Mouse (Mus musculus) fat pad, adult 2 months (tissue): ENCODE results near the gene Gabra5.

ENCODE experiments used
- DNase-seq: peaks from one replicate; pipeline ENCODE4 v3.0.0-alpha.2; 2011; ENCODE audit warnings: low read depth, low spot score; ENCODE audit errors: extremely low read depth

The Gabra5 gene

DNA sequence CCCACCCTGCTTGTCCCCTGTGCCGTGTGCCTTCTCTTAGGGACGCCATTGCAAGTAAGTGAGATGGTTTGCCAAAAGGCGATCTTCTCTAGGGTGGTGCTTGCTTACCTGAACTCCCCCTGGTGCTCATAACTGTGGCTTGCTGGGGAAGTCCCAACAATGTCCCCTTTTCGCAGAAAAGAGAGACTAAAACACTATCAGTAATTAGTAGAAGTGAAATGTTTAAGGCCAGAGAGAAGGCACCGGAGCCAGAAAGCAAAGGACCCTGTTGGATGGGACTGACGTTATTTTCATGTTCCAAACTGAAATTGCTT is 122.6 kb downstream of the Gabra5 start:
- no peak for DNase-seq

DNA sequence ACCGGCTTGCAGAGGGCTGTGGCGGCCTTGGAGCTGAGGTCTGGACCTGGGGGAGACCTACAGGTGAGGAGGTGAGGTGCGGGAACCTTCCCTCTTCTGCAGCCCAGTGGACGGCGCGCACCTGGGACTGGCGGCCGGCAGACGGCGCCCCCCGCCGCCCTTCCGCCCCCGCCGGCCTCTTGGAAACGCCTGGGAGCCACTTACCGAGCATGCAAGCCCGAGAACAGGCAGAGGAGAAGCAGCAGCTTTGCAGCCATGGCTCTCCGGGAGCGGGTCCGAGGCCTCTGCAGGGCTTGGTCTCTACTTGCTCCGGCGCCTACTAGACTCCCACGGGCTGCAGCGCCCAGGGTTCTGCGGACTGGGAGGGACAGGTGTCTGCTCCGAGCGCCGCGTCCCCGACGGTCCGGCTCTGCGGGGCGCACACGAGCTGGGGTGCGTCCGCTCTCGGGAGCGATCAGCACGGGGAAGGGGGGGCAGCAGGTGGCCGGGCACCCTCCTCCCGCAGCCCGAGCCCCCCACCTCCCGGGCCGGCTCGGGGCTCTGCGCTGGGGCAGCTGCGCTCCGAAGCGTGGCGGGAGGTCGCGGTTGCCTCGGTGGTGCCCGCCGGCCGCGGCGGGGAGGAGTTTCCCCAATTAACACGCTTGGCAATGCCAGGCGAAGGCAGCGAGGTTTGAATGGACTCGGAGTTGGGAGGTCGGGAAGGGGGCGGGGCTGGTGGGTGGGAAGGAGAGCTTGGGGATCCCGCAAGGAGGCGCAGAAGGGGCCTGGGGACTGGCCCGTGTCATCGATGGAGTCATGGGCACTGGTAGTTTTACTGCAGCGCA is 123.1 kb downstream of the Gabra5 start, which contains the start of gene Gabrg3:
Gabrg3 (minus strand) TSS at position 672 of the 824 bp plus-strand sequence.
- no peak for DNase-seq

DNA sequence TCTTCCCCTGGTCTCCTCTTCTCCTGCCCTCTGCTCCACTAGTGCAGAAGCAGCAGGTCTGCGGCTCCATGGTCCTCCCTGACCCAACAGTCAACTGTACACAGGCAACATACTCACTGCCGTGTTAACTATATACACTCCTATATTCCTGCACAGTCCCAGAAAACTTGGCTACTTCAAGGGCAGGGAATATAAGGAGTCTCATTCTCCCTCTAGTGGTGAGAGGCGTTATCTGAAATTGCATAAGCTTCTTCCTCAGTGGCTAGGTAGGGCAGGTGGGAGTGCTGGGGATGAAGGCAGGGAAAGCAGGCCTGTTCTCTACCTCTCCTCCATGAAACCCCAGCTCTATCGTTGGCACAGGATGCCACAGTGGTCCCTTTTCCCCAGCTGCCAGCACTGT is 125.7 kb downstream of the Gabra5 start:
- DNase-seq, result no peak

DNA sequence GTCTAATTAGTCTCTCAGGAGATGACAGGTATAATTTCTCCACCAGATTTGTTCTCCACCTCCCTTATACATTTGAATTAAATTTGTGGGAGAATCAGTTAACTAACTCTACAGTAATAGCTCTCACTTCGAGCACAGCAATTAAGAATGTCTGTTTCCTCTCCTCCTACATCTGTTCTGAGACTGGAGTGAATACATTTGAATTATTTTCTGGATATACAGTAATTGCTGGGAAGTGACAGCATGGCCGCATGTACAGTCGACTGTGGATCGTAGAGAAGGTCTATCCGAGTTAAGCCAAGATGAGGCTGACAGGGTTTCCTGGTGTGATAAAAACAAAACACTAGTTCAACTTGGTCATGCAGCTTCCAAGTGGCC is 143.9 kb downstream of the Gabra5 start:
- no peak for DNase-seq

DNA sequence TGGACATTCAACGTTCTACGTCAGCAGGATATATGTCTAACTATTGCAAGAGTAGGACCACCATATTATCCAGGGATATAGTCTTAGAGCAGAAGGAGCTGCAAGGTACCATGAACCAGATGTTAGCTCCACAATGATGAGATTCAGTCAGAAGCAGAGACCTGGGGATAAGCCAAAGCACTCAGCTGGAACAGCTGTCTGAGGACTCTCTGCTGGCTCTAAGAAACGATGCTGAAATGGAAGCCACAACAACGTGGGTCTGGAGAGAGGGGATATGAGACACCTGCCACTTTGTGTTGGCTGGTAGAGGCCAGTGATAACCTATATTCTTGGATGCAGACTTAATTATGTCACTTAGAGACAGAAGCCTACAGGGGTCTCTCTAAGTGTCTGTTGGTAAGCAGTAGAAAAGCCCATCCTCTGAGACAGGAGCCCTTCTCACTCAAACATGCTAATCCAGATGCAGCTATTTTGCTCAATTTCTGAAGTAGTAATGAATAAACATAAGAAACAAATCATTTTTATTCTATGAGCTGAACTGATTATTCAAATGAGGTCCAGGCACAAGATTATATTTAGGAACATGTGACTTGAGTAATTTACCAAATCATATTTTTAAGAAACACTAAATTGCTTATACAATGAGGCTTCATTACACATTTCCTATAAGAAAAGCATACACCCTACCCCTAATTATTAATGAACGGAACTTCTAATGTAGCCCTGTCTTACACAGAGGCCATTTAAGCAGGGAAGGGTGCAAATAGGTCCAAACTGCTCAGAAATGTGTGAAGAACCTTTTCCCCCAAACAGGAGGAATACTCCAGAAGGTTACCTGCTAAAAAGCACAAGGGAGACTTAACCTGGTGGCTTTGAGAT is 144.5 kb downstream of the Gabra5 start:
- no peak for DNase-seq

DNA sequence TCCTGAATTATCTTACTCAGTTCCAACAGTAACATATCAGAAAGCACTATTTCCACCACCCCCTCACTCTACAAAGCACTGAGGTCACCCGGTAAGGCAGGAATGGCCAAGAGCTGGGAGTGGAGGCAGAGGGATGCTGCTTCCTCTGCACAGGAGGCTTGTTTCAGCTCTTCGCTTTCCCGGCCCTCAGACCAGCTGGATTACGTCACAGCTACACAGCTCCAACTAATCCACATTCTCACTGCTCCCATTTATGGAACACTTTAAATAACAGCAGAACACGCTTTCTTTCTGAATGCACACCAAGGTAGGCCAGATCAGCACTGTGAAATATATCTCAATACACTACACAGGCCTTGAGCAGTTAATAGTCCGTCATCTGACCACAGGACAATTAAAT is 146.0 kb downstream of the Gabra5 start:
- DNase-seq, result no peak

DNA sequence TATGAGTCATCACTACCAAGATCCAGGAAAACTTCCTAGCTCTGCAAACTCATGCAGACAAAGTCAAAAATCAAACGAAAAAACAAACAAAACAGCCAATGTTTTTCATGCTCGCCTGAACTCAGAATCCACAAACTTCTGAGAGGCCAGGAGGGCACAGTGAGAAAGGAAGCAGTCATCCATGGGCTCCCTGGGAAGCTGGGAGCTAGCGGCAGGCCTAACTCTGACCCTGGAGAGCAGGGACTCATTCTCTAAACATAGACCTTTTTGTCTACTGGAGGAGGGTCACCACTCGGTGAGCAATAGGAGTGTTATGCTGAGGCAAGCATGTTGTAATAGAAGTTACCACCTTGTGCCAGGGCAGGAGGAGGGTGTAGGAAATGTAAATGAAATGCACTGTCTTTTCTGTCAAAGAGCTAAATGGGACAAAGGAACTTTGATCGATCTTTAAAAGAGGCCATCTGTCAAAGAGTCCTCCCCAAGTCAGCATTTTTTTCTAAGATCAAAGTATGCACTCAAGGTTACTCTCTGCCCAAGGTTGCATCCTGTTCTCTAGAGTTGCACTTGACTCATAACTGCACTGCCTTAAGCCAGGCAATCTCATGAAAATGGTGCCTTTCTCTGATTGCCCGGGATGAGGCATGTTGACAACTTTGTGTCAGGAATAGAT is 151.9 kb downstream of the Gabra5 start:
- DNase-seq, result no peak
